Mouse (Mus musculus) kidney, adult 18-20 months (tissue): ENCODE measurements around the gene Ube2h.

ENCODE experiments used
- DNase-seq: peaks from one replicate; pipeline ENCODE4 v3.0.0; 2021

Ube2h gene

GRCm38 (mm10) chr6:30299116-30299515 lies 5.2 kb downstream of the Ube2h start:
- DNase-seq, result no peak

- DNase-seq, result no peak
These were observed 11.8 kb downstream of the Ube2h start for GRCm38 (mm10) chr6:30292579-30292978.

DNA sequence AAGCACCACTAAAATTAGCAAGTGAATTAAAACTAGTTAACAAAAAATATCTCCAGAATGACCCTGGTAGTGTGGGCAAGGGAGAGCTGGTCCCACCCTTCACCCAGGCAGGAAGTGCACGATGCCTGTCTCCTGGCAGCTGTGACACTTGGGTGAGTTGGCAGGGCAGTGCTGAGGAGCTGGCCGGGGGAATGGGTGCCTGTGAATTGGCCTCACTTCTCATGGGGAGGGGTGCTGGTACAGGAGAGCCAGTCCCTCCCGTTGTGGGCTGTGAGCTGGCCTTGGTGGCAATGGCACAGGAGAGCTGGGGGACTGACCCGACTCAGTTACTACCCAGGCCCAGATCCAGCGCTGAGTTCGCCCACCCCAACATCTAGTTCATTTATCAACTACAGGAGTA lies 16.4 kb downstream of the Ube2h start:
- DNase-seq, result no peak

DNA sequence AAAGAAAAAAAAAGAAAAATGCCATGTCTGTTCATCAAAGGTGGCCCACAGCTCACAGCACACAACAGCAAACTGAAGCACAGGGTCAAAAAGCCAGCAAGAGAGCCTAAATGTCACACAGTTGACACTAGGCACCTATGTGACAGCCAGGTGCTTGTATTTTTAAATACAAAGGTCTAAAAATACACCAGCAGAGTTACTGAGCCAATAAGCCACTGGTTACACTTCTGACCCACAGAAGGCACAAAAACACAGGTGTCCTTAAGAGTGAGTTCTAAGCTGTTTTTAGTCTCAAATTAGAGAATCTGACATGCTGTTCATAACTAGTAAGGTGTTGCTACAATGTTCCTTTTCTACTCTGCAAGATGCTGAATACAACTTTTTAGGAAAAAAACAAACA lies 17.7 kb downstream of the Ube2h start:
- no peak for DNase-seq

- DNase-seq, result no peak
These were observed 20.2 kb downstream of the Ube2h start for GRCm38 (mm10) chr6:30284177-30284576.

DNA sequence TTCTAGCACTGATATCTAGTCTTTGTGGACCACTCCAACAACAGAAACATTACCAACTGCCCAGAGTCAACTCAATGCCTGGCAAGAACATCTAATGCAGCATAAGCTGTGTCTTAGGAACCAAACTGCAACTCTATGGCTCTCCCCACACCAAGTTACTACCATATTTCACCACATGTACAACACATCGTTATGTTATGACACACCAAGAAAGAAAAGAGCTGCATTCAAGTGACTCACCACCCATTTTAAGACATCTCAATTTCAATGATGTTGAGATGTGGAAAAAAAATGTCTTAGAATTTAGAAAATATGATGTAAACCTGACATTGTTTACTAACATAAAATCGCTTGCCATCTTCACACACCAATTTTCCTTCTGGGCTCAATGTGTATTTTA lies 22.0 kb downstream of the Ube2h start:
- DNase-seq, result no peak

- DNase-seq, result no peak
These were observed 26.0 kb downstream of the Ube2h start for GRCm38 (mm10) chr6:30278374-30278773.

- no peak for DNase-seq
These were observed 27.5 kb downstream of the Ube2h start for GRCm38 (mm10) chr6:30276882-30277281.

DNA sequence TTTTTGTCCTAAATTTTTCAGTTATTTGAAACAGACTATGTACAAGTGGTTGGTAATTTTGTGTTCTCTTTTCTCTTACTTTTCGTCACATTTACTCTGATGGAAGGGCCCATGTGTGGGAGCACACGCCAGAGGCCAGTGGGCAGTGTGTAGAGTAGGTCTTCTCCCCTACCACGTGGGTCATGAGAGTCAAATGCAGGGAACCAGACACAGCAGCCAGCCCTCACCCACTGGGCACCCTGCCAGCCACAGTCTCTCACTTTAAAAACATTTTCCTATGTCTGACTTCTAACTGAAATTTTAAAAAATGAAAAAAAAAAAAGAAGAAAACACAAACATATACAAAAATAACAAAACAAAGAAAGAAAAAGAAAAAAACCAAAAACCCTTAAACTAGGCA lies 28.0 kb downstream of the Ube2h start:
- no peak for DNase-seq

GRCm38 (mm10) chr6:30275159-30275847 lies 29.0 kb downstream of the Ube2h start:
- no peak for DNase-seq

DNA sequence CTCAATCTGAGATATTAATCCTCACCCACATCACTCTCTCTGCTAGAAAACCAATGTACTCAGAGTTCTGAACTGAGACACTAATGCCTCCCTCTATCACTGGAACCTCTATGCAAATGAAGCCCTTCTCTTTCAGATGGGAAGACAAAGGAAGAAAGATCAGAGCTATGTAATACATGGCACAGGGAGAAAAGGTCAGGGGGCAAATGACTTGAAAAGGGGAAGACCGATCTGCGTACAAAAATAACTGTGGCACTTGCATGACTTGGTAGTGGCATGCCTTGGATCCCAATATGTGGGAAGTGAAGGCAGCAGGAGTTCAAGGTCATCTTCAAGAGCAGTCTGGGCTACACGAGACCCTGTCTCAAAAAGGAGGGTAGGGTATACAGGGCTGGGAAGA lies 31.4 kb downstream of the Ube2h start:
- DNase-seq, result no peak

- no peak for DNase-seq
These were observed 31.9 kb downstream of the Ube2h start for GRCm38 (mm10) chr6:30272338-30272905.

DNA sequence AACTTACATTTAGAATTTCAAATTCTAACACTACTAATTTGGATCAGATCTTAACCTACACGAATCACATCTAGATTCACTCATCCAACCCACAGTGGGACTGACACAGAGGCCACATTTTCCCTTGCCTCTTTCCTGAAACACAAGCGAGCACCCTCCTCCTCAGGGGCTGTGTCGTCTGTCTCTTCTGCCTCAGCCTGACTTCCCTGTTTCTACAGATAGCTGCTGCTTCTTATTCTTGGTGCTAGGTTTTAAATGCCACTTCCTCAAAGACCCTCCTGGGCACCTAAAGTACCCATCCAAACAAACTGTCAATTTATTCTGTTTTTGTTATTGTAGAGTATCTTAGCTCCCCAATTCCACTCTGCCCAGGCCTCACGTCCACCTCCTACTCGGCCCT lies 34.5 kb downstream of the Ube2h start:
- no peak for DNase-seq

GRCm38 (mm10) chr6:30267486-30267885 lies 36.9 kb downstream of the Ube2h start:
- no peak for DNase-seq

GRCm38 (mm10) chr6:30265402-30265801 lies 38.9 kb downstream of the Ube2h start:
- no peak for DNase-seq

GRCm38 (mm10) chr6:30263053-30263452 lies 41.3 kb downstream of the Ube2h start:
- DNase-seq, result no peak

DNA sequence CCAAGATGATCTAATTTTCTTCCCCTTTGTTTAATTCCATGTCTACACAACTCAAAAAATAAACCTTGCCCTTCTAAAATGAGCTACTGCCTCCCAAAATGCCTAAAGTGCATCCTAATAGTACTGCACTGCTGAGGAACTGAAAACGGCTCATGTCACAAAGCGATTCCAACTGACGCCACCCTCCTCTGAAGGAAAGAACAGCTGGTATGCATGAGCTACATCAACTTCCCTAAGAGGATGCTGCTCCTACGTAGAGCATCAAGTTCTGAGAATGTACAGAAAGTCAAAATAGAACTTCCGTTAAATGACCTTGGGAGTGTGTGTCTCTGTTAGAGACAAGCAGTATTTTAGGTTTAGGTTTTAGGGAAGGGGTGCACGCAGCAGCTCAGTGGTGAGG lies 45.1 kb downstream of the Ube2h start:
- DNase-seq, result no peak

- DNase-seq, result no peak
These were observed 46.4 kb downstream of the Ube2h start for GRCm38 (mm10) chr6:30257962-30258361.

GRCm38 (mm10) chr6:30255846-30256245 lies 48.5 kb downstream of the Ube2h start:
- DNase-seq, result no peak

- no peak for DNase-seq
These were observed 51.9 kb downstream of the Ube2h start for GRCm38 (mm10) chr6:30252271-30253010.

GRCm38 (mm10) chr6:30248708-30249107 lies 55.6 kb downstream of the Ube2h start:
- DNase-seq, result no peak

DNA sequence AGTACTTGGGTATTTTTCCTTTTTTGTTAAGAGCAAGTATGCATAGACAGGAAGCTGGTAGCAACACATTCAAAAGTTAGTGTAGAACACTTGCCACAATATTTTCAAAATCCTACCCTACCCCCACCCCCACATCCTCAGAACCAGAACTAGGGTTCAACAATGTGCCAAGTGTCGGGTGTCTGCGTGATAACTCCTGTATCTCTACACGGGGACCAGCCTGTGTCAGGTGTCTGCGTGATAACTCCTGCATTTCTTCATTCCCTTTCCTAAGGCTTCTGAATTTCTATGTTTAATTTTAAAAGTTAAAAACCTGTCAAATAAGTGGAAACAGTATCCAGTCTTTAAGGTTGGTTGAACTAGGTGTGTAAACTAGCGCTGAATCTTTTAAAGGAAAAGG lies 58.4 kb downstream of the Ube2h start:
- no peak for DNase-seq

GRCm38 (mm10) chr6:30245397-30245796 lies 58.9 kb downstream of the Ube2h start:
- DNase-seq, result no peak

- DNase-seq, result no peak
These were observed 60.9 kb downstream of the Ube2h start for GRCm38 (mm10) chr6:30243347-30244007.
